In the genomic region with DNA sequence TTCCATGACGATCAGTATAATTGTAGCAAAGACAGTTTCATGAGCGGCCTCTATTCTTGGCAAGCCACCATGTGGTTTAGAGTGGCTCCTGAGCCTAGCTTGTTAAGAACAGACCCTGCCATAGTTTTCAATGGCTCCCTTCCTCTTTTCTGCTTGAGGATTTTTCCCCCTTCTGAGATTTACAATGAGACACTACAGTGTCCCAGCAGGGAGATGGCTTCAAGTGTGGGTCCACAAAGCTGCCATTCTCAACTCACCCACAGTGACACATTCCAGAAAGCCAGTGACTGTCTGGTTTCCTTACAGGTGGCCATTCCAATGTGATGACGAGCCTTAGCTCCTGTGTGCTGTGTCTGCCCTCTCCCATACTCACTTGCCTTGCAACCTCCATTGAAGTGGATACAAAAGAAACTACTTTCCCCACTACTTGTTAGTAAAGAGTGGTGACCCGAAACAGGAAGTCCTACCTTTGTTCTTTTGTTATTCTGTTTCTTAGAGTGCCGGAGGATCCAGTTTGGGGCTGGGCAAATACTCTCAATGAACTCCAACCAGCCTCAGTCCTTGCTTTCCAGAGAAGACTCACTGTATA, we compare ENCODE assay signal across 23 mouse cellular contexts. TPM values are rescaled to one million over a fixed set of nuclear protein-coding genes. Genes with fewer than 3 reads are reported as not detected.
A peak's percentile ranks its signal among the peaks of the same experiment; 100 is the strongest.
DNase-seq lines count a peak whose midpoint lies in the region; ATAC-seq and TF ChIP-seq lines count a peak whose summit lies in the region.
"Had no signal": no experiment of that assay in that cellular context is flagged by ENCODE, and none has a peak within 500 bp of the region (broad histone marks: within the 10 kb centered on the region; RNA-seq: fewer than 3 reads in every experiment).

No protein-coding gene starts in this region.

- H3K4me1 ChIP-seq in forebrain, embryonic 12.5 days = peaks cover 28% of the 10 kb centered on the region
- H3K4me1 ChIP-seq in forebrain, embryonic 16.5 days (replicated peaks; ENCODE audit: control insufficient read depth, insufficient read depth, low read length) = peaks cover 20% of the 10 kb centered on the region
- H3K4me1 ChIP-seq in E14TG2a.4 (replicated peaks; ENCODE audit: low read depth, low read length) = peaks cover 52% of the 10 kb centered on the region
- H3K4me1 ChIP-seq in embryonic facial prominence, embryonic 15.5 days = peaks cover 25% of the 10 kb centered on the region

- peaks cover 18% of the 10 kb centered on the region for H3K27me3 ChIP-seq in forebrain, embryonic 12.5 days
- H3K27me3 ChIP-seq in forebrain, embryonic 16.5 days (replicated peaks; ENCODE audit: control insufficient read depth, insufficient read depth, low read length) = no peaks in the 10 kb centered on the region
- peaks cover 6% of the 10 kb centered on the region for H3K27me3 ChIP-seq in E14TG2a.4 (ENCODE audit: insufficient read depth, low read length)
- no peaks in the 10 kb centered on the region for H3K27me3 ChIP-seq in embryonic facial prominence, embryonic 15.5 days
- H3K27me3 ChIP-seq: midbrain, embryonic 15.5 days had no signal

- no peak overlapping the region for H3K9ac ChIP-seq in forebrain, embryonic 12.5 days
- no peak overlapping the region for H3K9ac ChIP-seq in forebrain, embryonic 16.5 days (replicated peaks; ENCODE audit: low read depth, low read length)
- H3K9ac ChIP-seq in embryonic facial prominence, embryonic 15.5 days = no peak overlapping the region
- H3K9ac ChIP-seq: midbrain, embryonic 15.5 days had no signal

- 0 out of 2 replicates have a peak overlapping the region, but pooled peaks have one; percentile 25 for H3K27ac ChIP-seq in forebrain, embryonic 12.5 days
- no peak overlapping the region for H3K27ac ChIP-seq in forebrain, embryonic 16.5 days (ENCODE audit: low read length)
- peak overlapping the region; percentile 69 for H3K27ac ChIP-seq in embryonic facial prominence, embryonic 15.5 days (replicated peaks)
- H3K27ac ChIP-seq: gastrocnemius, adult 2 months; hindbrain, postnatal 0 days; midbrain, embryonic 15.5 days had no signal

- no peak for TF ChIP-seq CTCF in E14TG2a.4 (conservative IDR thresholded peaks at IDR 0.05; ENCODE audit: low read length)

- H3K4me3 ChIP-seq in forebrain, embryonic 12.5 days (replicated peaks) = no peak overlapping the region
- H3K4me3 ChIP-seq in forebrain, embryonic 16.5 days (replicated peaks; ENCODE audit: low read length) = no peak overlapping the region
- H3K4me3 ChIP-seq in E14TG2a.4 (replicated peaks; ENCODE audit: low read length) = peak overlapping the region; percentile 52
- no peak overlapping the region for H3K4me3 ChIP-seq in embryonic facial prominence, embryonic 15.5 days (replicated peaks)
- H3K4me3 ChIP-seq: gastrocnemius, adult 2 months; megakaryocyte, embryonic 14.5 days; midbrain, embryonic 15.5 days had no signal

- peak; percentile 47 for DNase-seq in WW6 (ENCODE audit: low read depth, low spot score)
- no peak for DNase-seq in right cerebral cortex, postnatal 10 days (ENCODE audit: low spot score in 2 of 2)
- DNase-seq in frontal cortex, postnatal 36 days (ENCODE audit: low spot score in 2 of 2) = no peak
- DNase-seq: adrenal gland, postnatal 36 days; cerebellum, adult 9-10 months; embryo, embryonic 11 days; gastrocnemius, adult 2 months; heart, adult 11 months; heart, postnatal 4 days; kidney, adult 18-20 months; kidney, postnatal 14 days; liver; lung, adult 18-20 months; retina, postnatal 1 day had no signal

- H3K4me2 ChIP-seq in forebrain, embryonic 12.5 days = no peak overlapping the region
- no peak overlapping the region for H3K4me2 ChIP-seq in forebrain, embryonic 16.5 days (ENCODE audit: low read length)
- no peak overlapping the region for H3K4me2 ChIP-seq in embryonic facial prominence, embryonic 15.5 days (replicated peaks)
- H3K4me2 ChIP-seq: midbrain, embryonic 15.5 days had no signal

- 15% methylated on average over 5 of the region's 5 CpGs for WGBS in forebrain, embryonic 12.5 days
- 11% methylated on average over 5 of the region's 5 CpGs for WGBS in forebrain, embryonic 16.5 days
- WGBS in embryonic facial prominence, embryonic 15.5 days = 39% methylated on average over 5 of the region's 5 CpGs

- H3K36me3 ChIP-seq in forebrain, embryonic 12.5 days (replicated peaks) = no peaks in the 10 kb centered on the region
- no peaks in the 10 kb centered on the region for H3K36me3 ChIP-seq in forebrain, embryonic 16.5 days (ENCODE audit: control insufficient read depth, insufficient read depth)
- H3K36me3 ChIP-seq in E14TG2a.4 (ENCODE audit: insufficient read depth, low read length) = no peaks in the 10 kb centered on the region
- H3K36me3 ChIP-seq in embryonic facial prominence, embryonic 15.5 days = no peaks in the 10 kb centered on the region
- H3K36me3 ChIP-seq: midbrain, embryonic 15.5 days had no signal

- H3K9me3 ChIP-seq in forebrain, embryonic 12.5 days = peaks cover 8% of the 10 kb centered on the region
- H3K9me3 ChIP-seq in forebrain, embryonic 16.5 days (ENCODE audit: control insufficient read depth, low read length) = 0 out of 2 replicates have a peak, but pooled peaks cover 3% of the 10 kb centered on the region
- peaks cover 10% of the 10 kb centered on the region for H3K9me3 ChIP-seq in E14TG2a.4 (ENCODE audit: low read length)
- no peaks in the 10 kb centered on the region for H3K9me3 ChIP-seq in embryonic facial prominence, embryonic 15.5 days (replicated peaks)
- H3K9me3 ChIP-seq: midbrain, embryonic 15.5 days had no signal

- no peak for ATAC-seq in forebrain, embryonic 12.5 days (ENCODE audit: low FRiP score)
- no peak for ATAC-seq in forebrain, embryonic 16.5 days
- ATAC-seq in embryonic facial prominence, embryonic 15.5 days (ENCODE audit: insufficient number of reproducible peaks, low FRiP score, low TSS enrichment, low read depth) = no peak
- ATAC-seq in erythroid progenitor cell, adult 5-6 weeks (replicated peaks; ENCODE audit: low FRiP score, poor library complexity, severe bottlenecking) = no peak
- ATAC-seq: activated CD4-positive, CD25-positive, alpha-beta regulatory T cell, adult 4 months; hindbrain, postnatal 0 days; midbrain, embryonic 15.5 days had no signal

RNA-seq across cellular contexts. Expression of gene Fam120a, which starts 45.5 kb away (rescaled TPM):
- 18.2 and 18.5 TPM in 2 replicates for polyA plus RNA-seq in forebrain, embryonic 12.5 days (2016; fragmentation: Nextera tagmentation; extraction: Ambion mirVana)
- 13.7 and 14.8 TPM in 2 replicates for polyA plus RNA-seq in forebrain, embryonic 16.5 days (2015; fragmentation: Nextera tagmentation; extraction: Ambion mirVana)
- 24.8 and 26.8 TPM in 2 replicates for polyA plus RNA-seq in embryonic facial prominence, embryonic 15.5 days (2015; fragmentation: Nextera tagmentation; extraction: Ambion mirVana)
- 158 and 188 TPM in 2 replicates for total RNA-seq in erythroid progenitor cell, adult 5-6 weeks (2015; ENCODE audit: low replicate concordance)
- 102 and 103 TPM in 2 replicates for total RNA-seq in erythroid progenitor cell, adult 5-6 weeks (2017; ENCODE audit: low replicate concordance)
